In the genomic region with DNA sequence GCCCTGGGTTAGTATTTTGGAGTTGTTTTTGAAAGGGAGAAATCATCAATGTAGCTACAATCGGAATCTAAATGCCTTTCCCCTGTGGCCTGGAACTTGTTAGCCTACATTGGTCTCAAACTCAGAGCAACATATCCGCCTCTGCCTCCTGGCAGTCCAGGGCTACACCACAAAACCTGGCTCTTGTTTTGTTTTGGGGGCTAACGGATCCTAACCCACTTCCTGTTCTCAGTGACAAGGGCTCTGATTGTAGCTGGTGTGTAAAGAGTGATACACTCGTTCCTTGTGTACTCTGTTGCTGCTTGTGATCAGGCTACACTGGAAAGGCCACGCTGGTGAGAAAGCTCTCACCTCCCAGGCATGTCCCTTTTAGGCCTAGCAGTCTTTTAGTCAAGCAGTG, we compare ENCODE assay signal across 23 mouse cellular contexts. TPM values are rescaled to one million over a fixed set of nuclear protein-coding genes. Genes with fewer than 3 reads are reported as not detected.
"Had no signal": no experiment of that assay in that cellular context is flagged by ENCODE, and none has a peak within 500 bp of the region (broad histone marks: within the 10 kb centered on the region; RNA-seq: fewer than 3 reads in every experiment).

No protein-coding gene starts in this region.

- H3K36me3 ChIP-seq: midbrain, embryonic 15.5 days had no signal

- H3K27ac ChIP-seq: intestine, embryonic 15.5 days; kidney, embryonic 15.5 days; left cerebral cortex, adult 2 months; limb, embryonic 15.5 days; liver, embryonic 13.5 days; midbrain, embryonic 15.5 days; neural tube, embryonic 12.5 days had no signal

- DNase-seq: kidney, adult 18-20 months; kidney, postnatal 14 days; liver, embryonic 13.5 days; lung, adult 18-20 months; lung, postnatal 36 days; retina, postnatal 1 day; right cerebral cortex, postnatal 4 days; spleen, adult 18-20 months had no signal

- H3K9me3 ChIP-seq: intestine, embryonic 15.5 days; kidney, embryonic 15.5 days; limb, embryonic 15.5 days; liver, embryonic 13.5 days; megakaryocyte, embryonic 14.5 days; midbrain, embryonic 15.5 days; neural tube, embryonic 12.5 days had no signal

- H3K4me3 ChIP-seq: intestine, embryonic 15.5 days; kidney, embryonic 15.5 days; left cerebral cortex, adult 2 months; limb, embryonic 15.5 days; liver, embryonic 13.5 days; megakaryocyte, embryonic 14.5 days; midbrain, embryonic 15.5 days; neural tube, embryonic 12.5 days had no signal

- H3K9ac ChIP-seq: intestine, embryonic 15.5 days; kidney, embryonic 15.5 days; limb, embryonic 15.5 days; liver, embryonic 13.5 days; midbrain, embryonic 15.5 days; neural tube, embryonic 12.5 days had no signal

- ATAC-seq: intestine, embryonic 15.5 days; midbrain, embryonic 15.5 days had no signal

- H3K27me3 ChIP-seq: intestine, embryonic 15.5 days; kidney, embryonic 15.5 days; limb, embryonic 15.5 days; liver, embryonic 13.5 days; megakaryocyte, embryonic 14.5 days; midbrain, embryonic 15.5 days; neural tube, embryonic 12.5 days had no signal

- H3K4me2 ChIP-seq: intestine, embryonic 15.5 days; kidney, embryonic 15.5 days; limb, embryonic 15.5 days; liver, embryonic 13.5 days; midbrain, embryonic 11.5 days; midbrain, embryonic 15.5 days; neural tube, embryonic 12.5 days had no signal

RNA-seq across cellular contexts. Expression of gene Gm5767, which starts 49.1 kb away (rescaled TPM):
- total RNA-seq: layer of hippocampus, postnatal 25 days; left cerebral cortex, adult 2 months; left cerebral cortex, postnatal 14 days; monocyte, adult 5-6 weeks; neutrophil, adult 5-6 weeks had no signal
- polyA plus RNA-seq: intestine, embryonic 15.5 days; kidney, embryonic 15.5 days; limb, embryonic 11.5 days; liver, embryonic 13.5 days; lung, embryonic 16.5 days; midbrain, embryonic 11.5 days; neural tube, embryonic 12.5 days; stomach, embryonic 14.5 days had no signal
